Mouse (Mus musculus) MEL-GATA-1-ER (cell line): ENCODE results near the gene Ep300.
"Not testable (repeated sequence)": the region's sequence is repeated elsewhere in the genome, so short reads cannot be mapped to it uniquely, and the experiment has no call there.

Experiments used
- DNase-seq: peaks from one replicate; pipeline ENCODE4 v3.0.0-alpha.2; 2012; ENCODE audit warnings: low read depth; ENCODE audit errors: extremely low read depth

Gene Ep300

DNA sequence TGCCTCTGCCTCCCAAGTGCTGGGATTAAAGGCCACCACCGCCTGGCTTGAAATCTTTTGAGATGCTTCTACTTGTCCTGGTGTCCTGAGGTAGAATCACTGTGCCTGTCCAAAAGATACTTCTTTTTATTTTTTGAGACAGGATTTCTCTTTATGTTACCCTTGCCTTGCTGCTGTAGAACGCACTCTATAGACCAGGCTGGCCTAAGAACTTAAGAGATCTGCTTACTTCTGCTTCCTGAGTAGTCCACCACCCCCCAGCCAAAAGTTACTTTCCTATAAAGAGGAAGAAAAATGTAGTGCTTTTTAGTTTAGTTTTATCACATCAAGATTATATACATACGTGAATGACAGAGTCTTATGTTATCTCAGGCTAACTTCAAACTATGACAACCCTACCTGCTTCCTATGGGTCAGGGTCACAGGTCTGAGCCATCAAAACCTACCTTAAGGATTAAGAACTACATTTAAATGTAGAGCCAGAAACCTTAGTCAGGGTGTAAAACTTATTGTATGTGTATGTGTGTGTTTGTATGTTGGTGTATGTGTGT is 9.1 kb downstream of the Ep300 start:
- DNase-seq: peak; percentile 59

DNA sequence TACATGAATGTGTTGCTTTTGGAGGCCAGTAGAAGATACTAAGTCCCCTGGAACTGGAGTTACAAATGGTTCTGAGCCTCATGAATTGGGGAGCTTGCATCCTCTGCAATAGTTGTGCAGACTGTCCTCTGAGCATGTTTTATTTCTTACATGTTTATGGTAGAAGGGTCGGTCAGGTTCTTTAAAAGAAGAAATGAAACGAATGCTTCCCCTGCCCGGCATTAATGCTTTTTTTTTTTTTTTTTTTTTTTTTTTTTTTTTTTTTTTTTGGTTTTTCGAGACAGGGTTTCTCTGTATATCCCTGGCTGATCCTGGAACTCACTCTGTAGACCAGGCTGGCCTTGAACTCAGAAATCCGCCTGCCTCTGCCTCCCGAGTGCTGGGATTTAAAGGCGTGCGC is 13.6 kb downstream of the Ep300 start:
- DNase-seq: not testable (repeated sequence)

DNA sequence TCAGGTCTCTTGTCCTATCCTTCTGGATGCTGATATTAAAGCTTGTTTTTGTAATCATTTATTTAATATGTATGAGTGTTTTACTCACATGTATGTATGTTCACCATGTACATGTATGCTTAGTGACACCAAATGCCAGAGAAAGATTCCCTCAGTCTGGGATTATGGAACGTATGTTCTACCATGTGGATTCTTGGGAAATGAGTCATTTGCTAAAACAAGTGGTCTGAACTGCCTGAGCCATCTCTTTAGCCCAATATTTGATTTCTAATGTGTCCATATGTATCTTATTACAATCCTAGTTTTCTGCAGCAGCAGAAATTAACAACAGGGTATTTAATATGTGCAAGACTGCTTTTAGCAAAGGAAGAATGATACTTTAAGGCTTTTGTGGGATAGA is 20.1 kb downstream of the Ep300 start:
- no peak for DNase-seq

DNA sequence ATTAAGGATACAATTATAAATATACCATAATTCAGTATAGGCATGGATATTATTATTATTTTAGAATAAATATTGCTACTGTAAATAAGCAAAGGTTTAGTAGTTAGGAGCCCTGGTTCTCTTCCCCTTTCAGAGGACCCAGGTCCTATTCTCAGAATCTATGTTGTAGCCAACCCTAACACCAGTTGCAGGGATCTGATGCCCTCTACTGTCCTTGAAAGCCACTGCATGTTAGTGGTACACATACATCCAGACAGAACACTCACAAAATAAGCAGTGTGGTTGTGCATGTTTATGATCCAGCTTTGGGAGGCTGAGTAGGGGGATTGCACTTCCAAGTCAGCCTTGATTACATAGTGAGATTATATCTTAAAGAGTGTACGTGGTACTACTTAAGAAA is 21.5 kb downstream of the Ep300 start:
- peak; percentile 62 for DNase-seq

DNA sequence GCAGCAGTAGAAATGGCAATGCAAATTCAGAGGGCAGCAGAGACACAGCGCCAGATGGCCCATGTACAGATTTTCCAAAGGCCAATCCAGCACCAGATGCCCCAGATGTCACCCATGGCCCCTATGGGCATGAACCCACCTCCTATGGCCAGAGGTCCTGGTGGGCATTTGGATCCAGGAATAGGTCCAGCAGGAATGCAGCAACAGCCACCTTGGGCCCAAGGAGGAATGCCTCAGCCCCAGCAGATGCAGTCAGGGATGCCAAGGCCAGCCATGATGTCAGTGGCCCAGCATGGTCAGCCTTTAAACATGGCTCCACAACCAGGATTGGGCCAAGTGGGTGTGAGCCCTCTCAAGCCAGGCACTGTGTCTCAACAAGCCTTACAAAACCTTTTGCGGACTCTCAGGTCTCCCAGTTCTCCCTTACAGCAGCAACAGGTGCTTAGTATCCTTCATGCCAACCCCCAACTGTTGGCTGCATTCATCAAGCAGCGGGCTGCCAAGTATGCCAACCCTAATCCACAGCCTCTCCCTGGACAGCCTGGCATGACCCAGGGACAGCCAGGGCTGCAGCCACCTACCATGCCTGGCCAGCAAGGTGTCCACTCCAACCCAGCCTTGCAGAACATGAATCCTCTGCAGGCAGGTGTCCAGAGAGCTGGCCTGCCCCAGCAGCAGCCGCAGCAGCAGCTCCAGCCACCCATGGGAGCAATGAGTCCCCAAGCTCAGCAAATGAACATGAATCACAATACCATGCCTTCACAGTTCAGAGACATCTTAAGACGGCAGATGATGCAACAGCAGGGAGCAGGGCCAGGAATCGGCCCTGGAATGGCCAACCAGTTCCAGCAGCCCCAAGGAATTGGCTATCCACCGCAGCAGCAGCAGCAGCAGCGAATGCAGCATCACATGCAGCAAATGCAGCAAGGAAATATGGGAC is 64.6 kb downstream of the Ep300 start:
- DNase-seq: no peak

DNA sequence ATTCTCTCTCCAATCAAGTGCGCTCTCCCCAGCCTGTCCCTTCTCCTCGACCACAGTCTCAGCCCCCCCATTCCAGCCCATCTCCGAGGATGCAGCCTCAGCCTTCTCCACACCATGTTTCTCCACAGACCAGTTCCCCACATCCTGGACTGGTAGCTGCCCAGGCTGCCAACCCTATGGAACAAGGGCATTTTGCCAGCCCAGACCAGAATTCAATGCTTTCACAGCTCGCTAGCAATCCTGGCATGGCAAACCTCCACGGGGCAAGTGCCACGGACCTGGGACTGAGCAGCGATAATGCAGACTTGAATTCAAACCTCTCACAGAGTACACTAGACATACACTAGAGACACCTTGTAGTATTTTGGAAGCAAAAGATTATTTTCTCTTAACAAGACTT is 65.5 kb downstream of the Ep300 start:
- DNase-seq: no peak

DNA sequence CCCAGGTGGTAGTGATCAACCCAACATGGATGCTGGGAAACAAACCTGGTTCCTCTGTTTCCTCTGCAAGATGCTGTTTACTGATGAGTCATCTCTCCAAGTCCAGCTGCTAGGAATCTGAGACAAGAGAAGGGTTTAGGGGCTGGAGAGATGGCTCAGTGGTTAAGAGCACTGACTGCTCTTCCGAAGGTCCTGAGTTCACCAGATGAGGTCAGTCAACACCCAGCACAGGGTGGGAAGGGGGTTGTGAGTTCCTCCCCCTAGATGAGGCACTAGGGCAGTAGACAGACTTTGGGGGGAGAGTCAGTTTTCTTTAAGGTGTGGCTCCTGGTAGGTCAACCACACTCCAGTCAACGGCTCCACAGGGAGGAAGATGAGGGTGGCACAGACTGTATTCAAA is 76.5 kb downstream of the Ep300 start:
- no peak for DNase-seq

DNA sequence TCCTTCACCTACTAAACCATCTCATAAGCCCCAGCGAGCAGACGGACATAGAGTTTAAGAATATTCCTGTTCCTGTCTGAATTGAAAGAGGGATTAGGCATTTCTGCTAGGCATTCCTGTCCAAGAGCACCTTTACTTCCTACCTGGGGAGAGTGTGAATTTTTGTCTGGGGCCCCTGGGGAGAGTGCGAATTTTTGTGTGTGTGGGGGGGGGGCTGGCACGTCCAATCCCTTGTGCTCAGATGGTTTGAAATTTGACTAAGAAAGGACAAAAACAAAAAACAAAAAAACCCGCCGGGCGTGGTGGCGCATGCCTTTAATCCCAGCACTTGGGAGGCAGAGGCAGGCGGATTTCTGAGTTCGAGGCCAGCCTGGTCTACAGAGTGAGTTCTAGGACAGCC is 78.1 kb downstream of the Ep300 start:
- DNase-seq: no peak

DNA sequence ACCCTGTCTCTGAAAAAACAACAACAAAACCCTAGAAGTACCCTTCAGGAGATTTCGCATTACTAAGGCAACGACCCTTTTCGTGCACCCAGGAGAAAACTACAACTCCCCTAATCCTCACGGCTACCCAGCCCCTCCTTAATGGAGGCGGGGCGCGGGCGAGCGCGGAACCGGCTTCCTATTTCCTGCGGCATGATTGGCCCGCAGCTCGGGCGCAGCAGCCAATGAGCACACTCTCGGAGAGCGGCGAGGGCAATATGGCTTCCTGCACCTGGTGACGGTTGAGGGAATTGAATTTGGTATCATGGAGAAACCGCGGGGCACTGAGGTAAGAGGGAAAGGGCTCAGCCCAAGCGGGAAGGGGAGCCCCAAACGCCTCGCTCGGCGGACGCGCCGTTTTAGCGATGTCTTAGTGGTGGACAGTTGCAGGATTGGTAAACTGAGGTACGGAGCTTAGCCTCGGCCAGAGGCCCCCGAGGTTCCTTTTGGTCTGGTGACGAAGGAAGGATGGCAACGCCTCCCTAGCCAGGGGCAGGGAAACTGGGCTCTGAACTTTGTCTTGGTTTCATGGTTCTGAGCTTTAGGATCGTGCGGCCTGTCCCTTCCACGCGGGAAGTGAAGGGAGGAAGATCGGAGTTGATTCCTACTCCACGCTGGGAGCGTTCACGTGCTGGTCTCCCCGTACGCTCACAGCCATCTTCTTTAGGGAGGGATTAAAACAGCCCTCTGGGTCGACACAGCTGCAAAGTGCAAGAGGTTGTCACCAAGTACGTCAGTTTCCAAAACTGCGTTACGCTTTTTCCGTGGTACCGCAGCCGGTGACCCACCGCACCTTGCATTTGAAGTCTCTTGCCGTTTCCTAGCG is 78.8 kb downstream of the Ep300 start, which contains the start of gene L3mbtl2:
Gene L3mbtl2, plus strand, starts transcription at position 193 of the 865 bp plus-strand sequence.
- peak; percentile 75 for DNase-seq

DNA sequence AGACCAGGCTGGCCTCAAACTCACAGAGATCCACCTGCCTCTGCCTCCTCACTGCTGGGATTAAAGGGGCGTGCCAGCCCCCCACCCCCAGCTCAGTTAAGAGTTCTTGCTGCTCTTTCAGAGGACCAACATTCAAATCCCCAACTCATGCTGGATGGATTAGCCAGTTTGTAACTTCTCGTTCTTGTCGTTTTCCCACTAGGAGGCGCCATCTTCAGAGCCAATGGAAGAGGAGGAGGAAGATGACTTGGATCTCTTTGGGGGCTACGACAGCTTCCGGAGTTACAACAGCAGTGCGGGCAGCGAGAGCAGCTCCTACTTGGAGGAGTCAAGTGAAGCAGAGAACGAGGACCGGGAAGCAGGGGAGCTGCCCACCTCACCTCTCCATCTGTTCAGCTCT is 81.8 kb downstream of the Ep300 start:
- DNase-seq: no peak

DNA sequence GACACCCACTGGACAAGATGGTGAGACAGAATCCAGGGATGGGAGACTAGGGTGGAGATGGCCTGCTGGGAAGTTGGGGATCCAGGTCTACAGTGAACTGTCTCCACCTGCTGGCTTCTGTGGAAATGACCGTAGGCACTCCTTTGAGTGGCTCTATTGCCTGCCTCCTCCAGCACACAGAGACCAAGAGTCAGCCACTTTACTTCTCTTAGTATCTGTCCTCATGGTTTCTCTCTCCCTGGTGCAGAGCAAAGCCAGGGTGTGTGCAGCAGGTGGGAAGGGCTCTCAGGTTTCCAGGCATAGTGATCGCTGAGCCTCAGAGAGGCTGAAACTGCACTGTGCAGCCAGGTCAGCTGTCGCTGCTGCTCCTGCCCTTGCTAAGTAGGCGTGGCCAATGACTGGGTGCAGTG is 85.1 kb downstream of the Ep300 start:
- no peak for DNase-seq

DNA sequence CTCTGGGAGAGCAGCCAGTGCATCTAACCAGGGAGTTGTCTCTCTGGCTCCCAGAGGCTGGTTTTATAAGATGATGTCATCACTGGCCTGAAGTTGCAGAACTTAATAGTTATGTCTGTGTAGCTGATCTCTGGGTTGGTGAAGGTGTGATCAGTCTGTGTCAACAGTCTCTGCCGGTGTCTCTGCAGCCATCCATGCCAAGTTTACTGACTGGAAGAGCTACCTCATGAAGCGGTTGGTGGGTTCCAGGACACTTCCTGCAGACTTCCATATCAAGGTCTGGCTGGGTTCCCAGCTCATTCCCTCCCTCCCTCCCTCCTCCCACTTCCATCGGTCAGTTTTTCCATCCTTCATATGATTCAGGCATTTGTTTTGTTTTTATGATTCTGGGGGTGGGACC is 91.5 kb downstream of the Ep300 start:
- DNase-seq: no peak

DNA sequence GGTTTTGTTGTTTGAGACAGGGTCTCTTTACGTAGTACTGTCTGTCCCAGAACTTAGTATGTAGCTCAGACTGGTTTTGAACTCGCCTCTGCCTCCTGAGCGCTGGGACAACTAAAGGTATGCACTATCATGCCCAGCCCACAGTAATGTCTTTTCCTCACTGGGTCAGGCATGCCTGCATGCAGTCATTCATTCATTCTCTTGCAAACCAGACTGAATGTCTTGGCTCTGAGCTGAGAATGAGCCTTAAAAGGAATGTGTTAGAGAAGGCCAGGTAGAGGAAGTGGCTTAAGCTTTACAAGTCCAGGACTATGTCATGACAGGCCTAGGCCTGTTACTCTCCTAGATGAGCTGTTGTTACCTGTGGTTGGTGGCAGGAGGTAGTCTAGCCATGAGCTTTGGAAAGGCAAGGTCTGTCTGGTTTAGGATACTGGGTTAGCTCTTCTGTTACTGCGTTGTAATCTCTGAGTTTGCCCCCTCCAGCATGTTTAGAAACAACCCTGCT is 95.2 kb downstream of the Ep300 start:
- DNase-seq: no peak

DNA sequence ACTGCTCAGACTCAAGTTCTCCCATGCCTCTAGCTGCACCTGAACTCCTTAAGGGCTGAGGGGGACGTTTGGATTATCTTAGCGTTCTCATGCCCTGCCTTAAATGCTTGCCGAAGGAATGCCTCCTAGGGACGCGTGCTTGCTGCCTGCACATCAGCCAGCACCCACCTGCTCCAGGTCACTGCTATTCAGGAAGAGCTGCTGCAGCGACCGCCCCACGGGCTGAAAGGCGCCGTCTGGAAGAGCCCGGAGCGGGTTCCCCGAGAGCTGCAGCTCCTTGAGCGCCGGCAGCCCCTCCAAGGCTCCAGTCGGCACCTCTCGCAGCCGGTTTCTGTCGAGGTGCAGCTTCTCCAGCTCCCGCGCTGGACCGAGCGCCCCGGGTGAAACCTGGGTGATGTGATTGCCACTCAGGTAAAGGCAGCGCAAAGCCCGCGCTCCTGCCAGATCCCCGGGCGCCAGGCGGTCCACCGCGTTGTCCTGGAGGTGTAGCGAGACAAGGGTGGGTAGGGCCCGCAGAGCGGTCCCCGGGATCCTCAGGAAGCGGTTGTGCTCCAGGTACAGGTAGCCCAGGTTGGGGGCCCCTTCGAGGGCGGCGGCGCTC is 108.3 kb downstream of the Ep300 start:
- DNase-seq: no peak

DNA sequence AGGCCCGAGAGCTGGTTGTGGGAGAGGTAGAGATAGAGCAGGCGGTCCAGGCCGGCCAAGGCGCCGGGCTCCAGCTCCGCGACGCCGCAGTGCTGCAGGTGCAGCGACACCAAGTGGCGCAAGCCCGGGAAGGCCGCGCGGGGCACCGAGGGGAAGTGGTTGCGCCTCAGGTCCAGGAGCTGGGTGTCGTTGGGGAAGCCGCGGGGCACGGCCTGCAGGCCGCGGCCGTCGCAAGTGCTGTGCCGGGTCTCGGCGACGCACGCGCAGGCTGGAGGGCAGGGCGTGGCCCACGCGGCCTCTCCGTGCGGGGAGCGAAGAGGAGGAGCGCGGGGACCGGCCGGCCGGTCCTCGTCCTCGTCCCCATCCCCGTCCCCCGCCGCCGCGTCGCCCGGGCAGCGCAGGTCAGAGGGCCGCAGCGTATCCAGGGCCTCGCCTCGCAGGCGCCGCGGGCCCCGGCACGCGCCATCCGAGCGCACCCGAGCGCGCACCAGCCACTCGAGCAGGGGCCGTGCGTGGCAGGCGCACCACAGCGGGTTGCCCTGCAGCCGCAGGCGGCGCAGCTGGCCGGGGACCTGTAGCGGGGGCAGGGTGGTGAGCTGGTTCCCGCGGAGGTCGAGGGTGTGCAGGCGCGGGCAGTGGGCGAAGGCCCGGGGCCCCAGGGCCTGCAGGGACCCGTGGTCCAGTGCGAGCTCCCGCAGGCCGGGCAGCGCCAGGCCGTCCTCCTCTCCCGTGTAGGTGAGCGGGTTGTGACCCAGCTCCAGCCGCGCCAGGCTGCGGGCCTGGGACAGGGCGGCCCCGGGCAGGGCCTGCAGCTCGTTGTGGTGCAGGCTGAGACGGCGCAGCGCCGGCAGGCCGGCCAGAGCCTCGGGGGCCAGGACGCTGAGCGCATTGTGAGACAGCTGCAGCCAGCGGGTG is 109.1 kb downstream of the Ep300 start:
- peak; percentile 26 for DNase-seq

DNA sequence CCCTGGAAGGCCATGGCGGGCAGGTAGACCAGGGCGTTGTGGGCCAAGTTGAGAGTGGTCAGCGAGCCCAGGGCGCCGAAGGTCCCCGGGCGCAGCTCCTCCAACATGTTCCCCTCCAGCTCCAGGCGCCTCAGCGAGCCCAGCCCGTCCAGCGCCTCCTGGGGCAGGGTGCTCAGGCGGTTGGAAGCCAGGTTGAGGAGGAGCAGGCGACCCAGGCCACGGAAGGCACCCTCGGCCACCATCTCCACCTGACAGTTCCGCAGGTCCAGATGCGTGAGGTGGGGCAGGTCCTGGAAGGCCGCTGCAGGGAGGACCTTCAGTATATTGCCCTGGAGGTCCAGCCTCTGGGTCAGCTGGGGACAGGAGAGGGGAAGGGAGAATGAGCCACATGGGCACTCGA is 109.7 kb downstream of the Ep300 start:
- no peak for DNase-seq

DNA sequence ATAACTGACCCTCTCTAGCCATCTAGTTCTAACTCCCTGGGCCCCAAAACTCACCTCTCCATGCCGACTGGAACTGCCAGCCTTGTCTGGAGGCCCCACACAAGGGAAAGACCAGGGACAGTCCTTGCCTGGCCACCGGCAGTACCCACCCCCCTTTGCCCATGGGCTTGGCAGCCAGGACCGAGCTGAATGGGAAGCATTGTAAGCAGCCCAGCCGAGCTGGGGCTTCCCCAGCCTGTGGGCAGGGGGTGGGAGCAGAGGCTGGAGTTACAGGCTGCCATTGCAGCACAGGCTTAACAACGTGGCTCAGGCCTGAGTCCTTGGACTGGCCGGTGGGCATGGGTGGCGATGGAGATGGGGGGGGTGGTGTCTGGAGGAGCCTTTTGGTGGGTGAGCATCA is 112.0 kb downstream of the Ep300 start, which contains the start of gene Chadl:
Gene Chadl, minus strand, starts transcription at position 113 of the 400 bp plus-strand sequence.
- DNase-seq: no peak

DNA sequence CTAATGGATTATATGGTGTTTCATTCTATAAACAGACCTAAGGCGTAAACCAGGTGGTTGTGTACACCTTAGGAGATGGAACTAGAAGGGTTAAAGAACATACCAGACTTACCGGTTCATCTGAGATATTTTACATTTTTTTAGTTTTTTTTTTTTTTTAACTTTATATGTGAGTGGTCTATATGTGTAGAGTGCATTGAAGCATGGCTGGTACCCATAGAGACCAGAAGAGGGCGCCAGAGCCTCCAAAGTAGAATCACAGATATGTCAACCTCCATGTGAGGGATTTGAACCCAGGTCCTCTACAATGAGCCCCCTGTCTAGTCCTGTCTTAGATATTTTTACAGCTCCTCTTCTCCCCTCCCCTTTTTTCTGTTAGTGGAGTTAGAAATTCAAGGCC is 112.7 kb downstream of the Ep300 start:
- peak; percentile 41 for DNase-seq

DNA sequence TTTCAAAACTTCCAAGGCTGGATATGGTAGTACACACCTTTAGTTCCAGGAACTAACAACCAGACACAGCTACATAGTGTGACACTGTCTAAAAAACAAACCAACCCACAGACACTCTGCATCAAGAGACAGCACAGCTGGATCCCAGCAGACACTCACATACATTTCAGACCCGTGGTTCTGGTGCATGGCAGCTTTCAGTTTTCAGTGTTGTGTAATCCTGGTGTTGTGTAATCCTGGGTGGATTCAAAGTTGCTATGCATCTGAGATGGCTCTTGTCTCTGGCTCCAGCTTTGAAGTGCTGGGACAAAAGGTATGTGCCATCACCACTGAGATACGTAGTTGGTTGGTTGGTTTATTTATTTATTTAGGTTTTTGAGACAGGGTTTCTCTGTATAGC is 113.4 kb downstream of the Ep300 start:
- DNase-seq: no peak

DNA sequence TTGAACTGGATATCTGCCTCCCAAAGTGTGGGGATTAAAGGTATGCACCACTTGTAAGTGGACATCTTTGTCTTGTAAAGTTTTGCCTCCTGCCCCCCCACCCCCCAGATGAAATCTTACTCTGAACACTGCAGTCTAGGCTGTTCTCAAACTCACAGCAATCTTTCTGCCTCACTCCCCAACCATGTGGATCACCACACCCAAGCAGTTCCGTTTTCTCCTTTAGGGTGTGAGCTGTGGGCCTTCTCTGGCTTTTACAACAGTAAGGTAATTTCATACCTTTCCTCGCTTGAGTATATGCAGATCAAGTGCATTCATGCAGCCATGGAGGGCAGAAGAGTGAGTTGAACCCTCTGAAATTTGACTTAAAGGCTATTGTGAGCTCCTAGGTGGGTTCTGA is 115.0 kb downstream of the Ep300 start:
- peak; percentile 39 for DNase-seq
